Mouse (Mus musculus) adrenal gland, adult 8-10 months (tissue): ENCODE data around the gene Gipc3. TPM values are rescaled to one million over a fixed set of nuclear protein-coding genes. Genes with fewer than 3 reads are reported as not detected.

Experiments
- DNase-seq: peaks from one replicate; pipeline ENCODE4 v3.0.0; 2022
- microRNA-seq, 2 experiments: library from miRNA; unstranded; fragments of <30 nt; microRNA quantifications; one replicate each; pipeline ENCODE4 v1.2.0; 2022
- total RNA-seq, 4 experiments: library from RNA; stranded (reverse); gene quantifications; 2 replicates each; pipeline ENCODE4 v1.2.4; 2022

Gene Gipc3
- total RNA-seq, 4 experiments from 2014 or later = 3.7 to 17.7 (median 9.3) TPM

GRCm38 (mm10) chr10:81298369-81299100 is 44.5 kb downstream of the Gipc3 start:
- no peak for DNase-seq

- DNase-seq = peak; percentile 61
These were observed 45.2 kb downstream of the Gipc3 start for GRCm38 (mm10) chr10:81297845-81298244.

GRCm38 (mm10) chr10:81297246-81297645 is 45.8 kb downstream of the Gipc3 start:
- DNase-seq = no peak

GRCm38 (mm10) chr10:81295185-81295584 is 47.9 kb downstream of the Gipc3 start:
- no peak for DNase-seq

GRCm38 (mm10) chr10:81294442-81294841 is 48.6 kb downstream of the Gipc3 start:
- DNase-seq = no peak

GRCm38 (mm10) chr10:81293334-81294030 is 49.6 kb downstream of the Gipc3 start:
- DNase-seq = no peak

GRCm38 (mm10) chr10:81292554-81293333 is 50.3 kb downstream of the Gipc3 start, which contains the start of gene Pip5k1c:
Gene Pip5k1c (plus strand): TSS chr10:81292963.
- DNase-seq = peak; percentile 100

- no peak for DNase-seq
These were observed 51.5 kb downstream of the Gipc3 start, which contains the start of gene Tjp3 for GRCm38 (mm10) chr10:81291511-81292104. Gene Tjp3 (minus strand): TSS chr10:81291581.

GRCm38 (mm10) chr10:81290698-81291460 is 52.2 kb downstream of the Gipc3 start:
- DNase-seq = no peak

GRCm38 (mm10) chr10:81289811-81290210 is 53.3 kb downstream of the Gipc3 start:
- no peak for DNase-seq

GRCm38 (mm10) chr10:81289278-81289677 is 53.8 kb downstream of the Gipc3 start:
- no peak for DNase-seq

GRCm38 (mm10) chr10:81288601-81289000 is 54.5 kb downstream of the Gipc3 start:
- no peak for DNase-seq

GRCm38 (mm10) chr10:81287513-81288157 is 55.4 kb downstream of the Gipc3 start:
- no peak for DNase-seq

GRCm38 (mm10) chr10:81286586-81286985 is 56.5 kb downstream of the Gipc3 start:
- no peak for DNase-seq

- peak; percentile 71 for DNase-seq
These were observed 57.2 kb downstream of the Gipc3 start for GRCm38 (mm10) chr10:81285694-81286450.

Small RNA genes lying within 50 kb of the gene (microRNA-seq; reads per million reads assigned to microRNA genes)
- gene Mir6913 = 0 to 0.17 reads per million in 2 experiments

Other genes with a start within 250 kb of the Gipc3 start
- gene Creb3l3, start 244.4 kb downstream of the Gipc3 start, total RNA-seq = 1 to 10 TPM in 2 of 4 experiments, under 1 TPM in 2; 0.35 to 2.7 (median 1.3) TPM
- 100 to 1,000 TPM; 169 to 227 (median 204) TPM for gene Map2k2, start 237.4 kb downstream of the Gipc3 start, total RNA-seq
- gene Zbtb7a, start 208.0 kb downstream of the Gipc3 start, total RNA-seq = 10 to 100 TPM; 86.5 to 94.0 (median 92.3) TPM
- 10 to 100 TPM; 22.8 to 32.5 (median 30.1) TPM for gene Pias4, start 175.3 kb downstream of the Gipc3 start, total RNA-seq
- gene Eef2, start 166.6 kb downstream of the Gipc3 start, total RNA-seq = 1,000 to 10,000 TPM; 1,447 to 1,655 (median 1,598) TPM
- gene Dapk3, start 160.3 kb downstream of the Gipc3 start, total RNA-seq = 10 to 100 TPM; 67.7 to 88.0 (median 81.8) TPM
- not detected for gene 4930442H23Rik, start 159.4 kb downstream of the Gipc3 start, total RNA-seq
- not detected for gene Nmrk2, start 141.2 kb downstream of the Gipc3 start, total RNA-seq
- 1 to 10 TPM; 3.8 to 6.4 (median 4.4) TPM for gene Atcay, start 112.4 kb downstream of the Gipc3 start, total RNA-seq
- gene Zfr2, start 110.1 kb downstream of the Gipc3 start, total RNA-seq = 10 to 100 TPM; 27.6 to 35.6 (median 30.0) TPM
- 1 to 10 TPM in 3 of 4 experiments, under 1 TPM in 1; 0.67 to 2.1 (median 1.5) TPM for gene Matk, start 90.3 kb downstream of the Gipc3 start, total RNA-seq
- 100 to 1,000 TPM; 100 to 139 (median 113) TPM for gene Mrpl54, start 76.3 kb downstream of the Gipc3 start, total RNA-seq
- 10 to 100 TPM; 61.9 to 72.3 (median 66.4) TPM for gene Apba3, start 76.3 kb downstream of the Gipc3 start, total RNA-seq
- gene Tjp3, start 51.7 kb downstream of the Gipc3 start, total RNA-seq = under 1 TPM; 0.22 to 0.81 (median 0.29) TPM
- 10 to 100 TPM; 42.6 to 61.1 (median 53.3) TPM for gene Pip5k1c, start 50.3 kb downstream of the Gipc3 start, total RNA-seq
- gene Cactin, start 22.2 kb downstream of the Gipc3 start, total RNA-seq = 10 to 100 TPM; 37.7 to 47.5 (median 42.5) TPM
- gene Tbxa2r, start 14.5 kb downstream of the Gipc3 start, total RNA-seq = 10 to 100 TPM; 35.6 to 52.1 (median 42.0) TPM
- 100 to 1,000 TPM in 3 of 4 experiments, 10 to 100 TPM in 1; 94.2 to 121 (median 112) TPM for gene Hmg20b, start 7.2 kb upstream of the Gipc3 start, total RNA-seq
- 10 to 100 TPM; 18.3 to 25.7 (median 22.0) TPM for gene Mfsd12, start 14.2 kb upstream of the Gipc3 start, total RNA-seq
- 1 to 10 TPM; 1.6 to 5.3 (median 2.4) TPM for gene 4930404N11Rik, start 22.6 kb upstream of the Gipc3 start, total RNA-seq
- 10 to 100 TPM; 47.1 to 52.7 (median 49.9) TPM for gene Fzr1, start 35.2 kb upstream of the Gipc3 start, total RNA-seq
- gene Dohh, start 41.2 kb upstream of the Gipc3 start, total RNA-seq = 10 to 100 TPM; 49.8 to 60.2 (median 55.0) TPM
- 1 to 10 TPM in 2 of 4 experiments, under 1 TPM in 2; 0.65 to 2.9 (median 1.0) TPM for gene Gm48551, start 41.2 kb upstream of the Gipc3 start, total RNA-seq
- 1 to 10 TPM; 2.0 to 4.2 (median 2.6) TPM for gene Gm48552, start 45.7 kb upstream of the Gipc3 start, total RNA-seq
- gene Smim24, start 49.8 kb upstream of the Gipc3 start, total RNA-seq = 1 to 10 TPM in 2 of 4 experiments, under 1 TPM in 2; 0.78 to 2.0 (median 0.96) TPM
- 100 to 1,000 TPM; 113 to 191 (median 144) TPM for gene Nfic, start 112.4 kb upstream of the Gipc3 start, total RNA-seq
- gene Celf5, start 139.4 kb upstream of the Gipc3 start, total RNA-seq = 1 to 10 TPM in 3 of 4 experiments, under 1 TPM in 1; 0.17 to 2.5 (median 1.7) TPM
- 100 to 1,000 TPM; 115 to 136 (median 123) TPM for gene Ncln, start 153.1 kb upstream of the Gipc3 start, total RNA-seq
- 1 to 10 TPM in 2 of 4 experiments, under 1 TPM in 2; 0.56 to 1.7 (median 0.92) TPM for gene S1pr4, start 156.9 kb upstream of the Gipc3 start, total RNA-seq
- 1 to 10 TPM in 3 of 4 experiments, under 1 TPM in 1; 0.70 to 2.2 (median 1.6) TPM for gene Gna15, start 181.0 kb upstream of the Gipc3 start, total RNA-seq
- gene Gna11, start 201.9 kb upstream of the Gipc3 start, total RNA-seq = 100 to 1,000 TPM in 2 of 4 experiments, 10 to 100 TPM in 2; 90.2 to 105 (median 98.1) TPM
- gene Aes, start 216.2 kb upstream of the Gipc3 start, total RNA-seq = 1,000 to 10,000 TPM in 3 of 4 experiments, 100 to 1,000 TPM in 1; 989 to 1,424 (median 1,166) TPM
- gene Tle2, start 231.3 kb upstream of the Gipc3 start, total RNA-seq = 100 to 1,000 TPM in 2 of 4 experiments, 10 to 100 TPM in 2; 50.6 to 211 (median 117) TPM